Mouse (Mus musculus) embryo, embryonic 10.5 days (tissue): Measurements from ENCODE around the gene Prkca.

ENCODE experiments used
- DNase-seq: peaks from one replicate; pipeline ENCODE4 v3.0.0-alpha.2; 2015; ENCODE audit warnings: low spot score

Prkca gene

DNA sequence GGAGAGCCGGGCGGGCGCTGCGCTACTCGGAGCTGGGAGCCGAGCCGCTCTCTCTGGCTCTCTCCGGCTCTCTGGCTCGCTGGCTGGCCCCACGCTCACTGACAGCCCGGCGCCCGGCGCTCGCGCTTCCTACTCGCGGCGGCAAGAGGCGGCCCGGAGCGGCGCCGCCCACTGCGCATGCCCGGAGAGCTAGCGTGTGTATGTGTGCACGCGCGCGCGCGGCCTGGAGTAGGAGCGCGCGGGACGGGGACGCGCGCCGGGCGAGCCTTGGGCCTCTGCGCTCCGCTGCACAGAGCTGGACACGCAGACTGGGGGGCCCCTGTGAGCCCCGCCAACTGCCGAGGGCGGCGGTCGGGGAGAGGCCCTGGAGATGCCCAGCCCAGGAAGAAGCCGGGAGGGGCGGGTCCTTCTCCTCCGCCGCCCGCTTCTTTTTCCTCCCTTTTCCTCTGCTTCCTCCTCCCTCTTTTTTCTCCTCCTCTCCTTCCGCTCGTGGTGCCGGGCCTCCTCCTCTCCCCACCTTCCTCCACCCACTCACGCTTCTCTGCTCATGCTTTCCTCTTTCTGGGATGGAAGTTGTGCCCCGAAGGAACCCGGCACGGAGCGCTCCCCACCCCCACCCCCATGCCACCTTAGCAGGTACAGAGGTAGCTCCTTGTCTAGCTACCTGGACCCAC lies at the start of gene Prkca:
Prkca (minus strand) TSS at position 140 of the 674 bp plus-strand sequence.
- DNase-seq, result peak; percentile 95

- DNase-seq, result no peak
Observed at GRCm38 (mm10) chr11:108385666-108386024, 41.9 kb upstream of the Prkca start.

DNA sequence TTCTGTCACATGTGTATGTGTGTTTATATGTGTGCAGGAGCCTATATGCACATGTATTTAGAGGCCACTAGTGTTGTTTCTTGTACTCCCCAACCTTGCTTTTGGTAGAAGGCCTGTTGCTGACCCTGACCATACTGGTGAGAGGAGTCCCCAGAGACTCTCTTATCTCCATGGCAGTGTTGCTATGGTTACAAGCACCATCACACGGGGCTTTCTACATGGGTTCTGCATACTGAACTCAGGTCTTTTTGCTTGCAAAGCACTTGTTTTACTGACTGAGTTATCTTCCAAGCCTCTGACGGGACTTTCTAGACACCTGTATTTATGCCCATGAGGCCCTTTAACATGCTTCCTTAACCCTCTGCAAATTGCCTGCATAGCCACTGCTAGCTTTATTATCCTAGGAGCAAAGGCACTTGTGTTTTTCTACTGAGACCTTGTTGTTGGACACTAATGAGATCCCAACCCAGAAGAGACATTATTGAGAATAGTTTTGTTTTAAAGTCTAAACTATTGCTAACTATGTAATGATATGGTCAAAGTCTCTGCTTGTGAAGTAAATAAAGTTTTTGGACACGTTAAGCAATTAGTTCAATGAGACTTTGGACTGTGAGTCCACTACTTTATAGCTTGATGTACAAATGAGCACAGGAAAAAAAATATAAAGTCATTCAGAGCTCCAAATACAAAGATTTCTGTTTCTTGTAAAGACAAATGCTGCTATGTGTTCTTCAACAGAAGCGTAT lies 41.4 kb upstream of the Prkca start:
- peak; percentile 35 for DNase-seq

GRCm38 (mm10) chr11:108382664-108383063 lies 38.9 kb upstream of the Prkca start:
- no peak for DNase-seq

DNA sequence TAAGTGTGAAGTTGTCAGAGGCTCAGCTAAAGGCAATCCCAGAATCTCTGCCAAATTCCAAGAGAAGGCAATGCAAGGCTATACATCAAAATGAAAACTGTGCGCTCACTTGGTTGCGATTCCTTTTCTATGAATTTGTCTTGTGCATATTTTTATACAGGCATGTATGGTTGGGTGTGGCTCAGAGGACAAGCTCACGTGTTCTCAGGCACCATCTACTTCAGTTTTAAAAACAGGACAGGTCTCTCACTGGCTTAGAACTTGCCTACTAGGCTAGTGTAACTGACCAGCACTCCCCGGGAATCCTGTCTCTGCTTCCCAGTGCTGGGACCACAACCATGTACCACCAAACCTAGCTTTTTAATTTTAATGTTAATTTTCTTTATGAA lies 34.6 kb upstream of the Prkca start:
- DNase-seq, result no peak

- DNase-seq, result peak; percentile 89
Observed at GRCm38 (mm10) chr11:108377680-108378362, 34.1 kb upstream of the Prkca start.

DNA sequence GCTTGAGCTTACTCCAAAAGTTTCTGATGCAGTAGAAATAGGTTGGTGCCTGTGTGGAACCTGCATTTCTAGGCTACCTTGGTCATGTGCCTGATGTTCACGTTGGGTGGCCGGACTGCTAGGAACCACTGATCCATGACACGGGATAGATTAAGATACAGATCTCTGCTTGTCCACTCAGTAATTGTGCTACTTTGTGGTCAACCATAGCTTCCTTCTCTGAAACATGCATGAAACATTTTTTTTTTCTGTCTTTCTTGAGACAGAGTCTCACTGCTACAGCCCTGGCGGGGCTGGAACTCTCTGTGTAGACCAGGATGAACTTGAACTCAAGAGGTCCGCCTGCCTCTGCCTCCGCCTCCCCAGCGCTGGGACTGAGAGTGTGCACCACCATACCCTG lies 33.1 kb upstream of the Prkca start:
- no peak for DNase-seq

DNA sequence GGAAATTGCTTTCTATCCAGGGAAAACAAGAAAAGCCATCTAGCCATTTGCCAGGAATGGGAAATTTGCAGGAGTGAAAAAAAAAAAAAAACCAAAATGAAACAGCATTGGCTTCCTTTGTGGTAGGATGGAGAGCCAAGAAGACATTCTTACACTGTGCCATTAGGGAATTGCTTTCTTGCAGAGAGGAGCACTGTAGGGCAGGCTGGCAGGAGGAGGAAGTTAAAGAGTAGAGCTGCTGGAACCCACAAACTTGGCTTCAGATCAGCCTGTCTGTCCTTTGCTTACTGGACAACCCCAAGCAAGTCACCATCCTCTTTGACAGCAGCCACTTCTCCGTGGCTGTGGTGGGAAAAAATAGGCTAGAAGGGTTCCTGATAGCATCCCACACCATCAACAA lies 23.3 kb upstream of the Prkca start:
- no peak for DNase-seq

DNA sequence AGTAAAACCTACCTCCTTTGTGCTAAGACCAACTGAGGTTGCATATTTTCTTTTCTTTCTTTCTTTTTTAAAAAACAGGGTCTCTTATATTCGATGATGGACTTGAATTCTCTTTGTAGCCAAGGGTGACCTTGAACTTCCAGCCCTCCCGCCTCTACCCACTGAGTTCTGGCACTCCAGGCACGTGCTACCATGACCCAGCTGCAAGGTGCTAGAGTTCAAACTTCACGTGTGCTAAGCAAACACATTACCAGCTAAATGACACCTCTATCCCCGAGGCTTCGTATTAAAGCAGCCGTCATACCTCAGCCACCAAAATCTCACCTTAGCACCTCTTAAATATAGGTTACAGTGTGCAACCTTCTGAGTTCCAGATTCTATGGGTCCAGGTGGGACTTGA lies 21.9 kb upstream of the Prkca start:
- DNase-seq, result no peak

GRCm38 (mm10) chr11:108364945-108365589 lies 21.3 kb upstream of the Prkca start:
- no peak for DNase-seq

- no peak for DNase-seq
Observed at GRCm38 (mm10) chr11:108363991-108364390, 20.3 kb upstream of the Prkca start.

DNA sequence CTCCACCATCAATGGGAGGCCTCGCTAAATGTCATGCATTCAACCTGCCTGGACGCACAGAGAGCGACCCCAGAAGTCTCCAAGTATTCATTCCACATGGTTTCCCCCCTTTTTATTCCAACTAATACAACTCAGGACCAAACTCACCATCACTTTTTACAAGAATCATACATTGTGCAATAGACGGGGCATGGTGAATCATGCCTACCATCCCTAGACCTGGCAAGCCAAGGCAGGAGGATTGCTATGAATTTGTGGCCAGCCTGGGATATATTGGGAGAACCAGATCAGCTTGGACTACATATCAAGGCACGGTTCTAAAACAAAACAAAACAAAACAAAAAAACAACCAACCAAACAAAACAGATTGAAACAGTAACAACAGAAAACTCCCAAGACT lies 19.2 kb upstream of the Prkca start:
- DNase-seq, result no peak

- DNase-seq, result no peak
Observed at GRCm38 (mm10) chr11:108360983-108361382, 17.3 kb upstream of the Prkca start.

GRCm38 (mm10) chr11:108358911-108359310 lies 15.2 kb upstream of the Prkca start:
- DNase-seq, result no peak

GRCm38 (mm10) chr11:108356020-108356419 lies 12.3 kb upstream of the Prkca start:
- DNase-seq, result no peak

DNA sequence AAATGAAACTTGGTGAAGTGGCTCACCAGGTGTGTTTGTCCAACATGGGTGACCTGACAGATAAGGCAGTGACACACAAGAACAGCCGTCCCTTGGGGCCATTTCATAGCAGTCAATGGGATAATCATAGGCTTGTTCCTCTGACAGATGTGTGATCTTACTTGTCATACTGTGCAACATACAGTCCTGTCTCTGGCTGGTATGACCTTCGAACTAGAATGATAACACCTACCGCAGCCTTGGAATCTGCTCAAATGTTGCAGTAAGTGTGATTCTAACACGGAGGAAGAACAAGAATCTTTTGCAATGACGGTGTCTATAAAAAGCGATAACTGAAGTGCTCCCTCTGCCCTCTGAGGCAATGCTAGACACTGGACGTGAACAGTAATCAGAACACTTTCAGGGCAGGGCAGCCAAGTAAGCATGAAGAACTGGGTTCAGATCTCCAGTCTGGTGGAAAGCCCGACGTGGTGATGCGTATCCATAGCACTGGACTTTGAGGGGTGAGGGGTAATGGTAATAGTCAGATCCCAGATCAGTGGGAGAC lies 9.2 kb upstream of the Prkca start:
- no peak for DNase-seq

GRCm38 (mm10) chr11:108350799-108351198 lies 7.1 kb upstream of the Prkca start:
- DNase-seq, result no peak

- no peak for DNase-seq
Observed at GRCm38 (mm10) chr11:108345321-108345720, 1.6 kb upstream of the Prkca start.

DNA sequence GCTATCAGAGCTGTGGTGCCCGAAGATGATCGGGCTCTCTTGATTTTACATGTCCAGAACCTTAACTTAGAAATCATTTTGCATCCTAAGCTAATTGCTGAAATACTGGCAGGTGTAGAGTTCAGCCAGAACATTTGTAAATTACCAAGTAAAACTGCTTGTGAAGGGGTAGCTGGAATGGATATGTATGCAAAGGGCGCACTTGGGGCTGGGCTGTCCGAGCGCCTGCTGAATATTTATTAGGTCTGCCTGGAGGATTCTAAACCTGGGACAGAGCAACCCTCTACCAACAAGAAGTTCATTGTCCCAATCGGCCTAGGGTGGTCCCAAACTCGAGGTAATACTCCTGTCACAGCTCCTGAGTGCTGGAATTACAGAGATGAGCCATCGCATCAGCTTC lies 1.0 kb upstream of the Prkca start:
- DNase-seq, result no peak

DNA sequence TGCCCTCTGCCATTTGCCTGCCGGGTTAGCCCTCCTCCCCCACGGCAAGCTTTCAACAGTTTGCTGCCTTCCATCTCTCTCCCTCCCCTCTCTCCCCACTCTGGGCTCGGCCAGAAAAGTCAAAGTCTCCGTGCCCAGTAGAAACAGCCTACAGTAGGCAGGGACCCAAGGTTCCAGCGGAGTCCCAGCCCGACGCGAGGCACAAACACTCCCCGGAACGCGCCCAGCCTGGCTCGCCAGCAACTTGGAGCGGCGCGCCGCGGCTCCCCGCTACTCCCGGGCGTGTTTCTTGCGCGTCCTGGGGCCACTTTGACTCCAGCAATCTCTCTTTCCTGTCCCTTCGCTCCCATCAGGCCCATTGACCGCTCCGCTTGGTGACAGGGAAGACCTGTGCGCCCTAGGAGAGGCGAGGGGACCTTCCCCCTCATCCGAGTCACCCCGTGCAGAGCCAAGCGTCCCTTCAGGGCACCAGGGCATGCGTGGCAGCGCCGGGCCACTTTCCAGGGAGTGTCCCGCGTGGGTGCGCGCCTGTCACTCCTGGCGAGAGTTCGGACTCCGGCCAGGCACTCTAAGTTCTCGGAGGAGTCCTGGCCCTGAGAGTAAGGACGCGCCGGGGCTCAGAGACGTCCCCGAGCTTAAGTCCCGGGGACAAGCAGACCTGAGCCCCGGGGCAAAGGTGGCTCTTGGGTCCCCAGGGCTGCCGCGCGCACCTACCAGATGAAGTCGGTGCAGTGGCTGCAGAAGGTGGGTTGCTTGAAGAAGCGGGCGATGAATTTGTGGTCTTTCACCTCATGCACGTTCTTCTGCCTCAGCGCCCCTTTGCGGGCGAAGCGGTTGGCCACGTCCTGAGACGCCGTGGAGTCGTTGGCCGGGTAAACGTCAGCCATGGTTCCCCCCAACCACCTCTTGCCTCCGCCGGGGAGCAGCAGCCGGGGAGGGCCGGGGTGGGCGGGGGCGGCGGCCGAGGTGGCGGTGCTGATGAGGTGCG lies 653 bp downstream of the Prkca start, which contains the start of gene Apoh:
Apoh (plus strand) TSS at position 574 of the 988 bp plus-strand sequence.
- peak; percentile 58 for DNase-seq

GRCm38 (mm10) chr11:108341783-108342182 lies 1.9 kb downstream of the Prkca start:
- DNase-seq, result no peak
